Mouse (Mus musculus): Measurements from ENCODE around the gene Tmsb15b2.

DNA sequence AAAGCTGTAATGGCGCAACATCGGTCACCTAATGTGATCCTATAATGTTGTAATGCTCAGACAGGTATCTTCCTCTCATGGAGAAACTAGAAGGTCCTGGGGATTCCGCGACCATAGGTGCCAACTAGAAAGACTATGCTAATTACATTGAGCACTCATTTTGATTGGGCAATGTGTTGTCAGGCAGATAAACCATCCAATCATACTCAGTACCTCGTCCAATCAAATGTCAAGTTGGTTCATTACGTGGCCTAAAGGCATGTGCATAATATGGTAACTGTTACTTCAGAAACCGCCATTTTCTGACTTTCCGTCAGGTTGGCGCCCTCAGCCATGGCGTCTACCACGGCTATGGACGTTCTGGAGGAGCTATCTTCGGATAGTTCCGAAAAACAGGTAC is 48.3 kb downstream of the Tmsb15b2 start, which contains the start of gene H2bfm:
- TF ChIP-seq CTCF (IDR thresholded peaks at IDR 0.05; ENCODE audit: extremely low read depth, insufficient read length, insufficient replicate concordance, low read depth, low read length) = no peak
- no peak for TF ChIP-seq POLR2A (IDR thresholded peaks at IDR 0.05; ENCODE audit: low read depth, low read length)
